16 mouse cellular contexts compared by ENCODE assay signal in the genomic region with DNA sequence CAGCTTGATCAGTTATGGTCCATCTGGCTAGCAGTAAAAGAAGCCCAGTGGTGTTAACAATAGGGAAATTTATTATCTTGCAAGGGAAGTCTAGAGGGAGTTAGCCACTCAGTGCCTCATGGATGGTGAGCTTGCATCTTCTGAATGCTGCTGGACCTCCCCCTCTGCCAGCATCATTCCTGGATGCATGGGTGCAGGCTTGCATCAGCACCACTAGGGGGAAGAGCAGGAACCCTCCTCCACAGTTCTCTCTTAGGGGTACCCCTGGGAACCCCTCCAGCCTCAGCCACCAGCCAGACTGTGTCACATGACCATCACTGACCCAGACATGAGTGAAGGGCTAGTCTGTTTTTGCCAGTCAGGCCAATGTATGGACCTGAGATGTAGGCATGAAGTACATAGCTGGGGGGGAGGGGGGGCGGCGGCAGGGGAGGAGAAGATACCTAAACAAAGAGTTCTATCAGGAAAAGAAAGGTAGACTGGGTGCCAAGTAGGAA. TPM values are rescaled to one million over a fixed set of nuclear protein-coding genes. Genes with fewer than 3 reads are reported as not detected.
DNase-seq lines count a peak whose midpoint lies in the region; ATAC-seq and TF ChIP-seq lines count a peak whose summit lies in the region.
"Had no signal": no experiment of that assay in that cellular context is flagged by ENCODE, and none has a peak within 500 bp of the region (broad histone marks: within the 10 kb centered on the region; RNA-seq: fewer than 3 reads in every experiment).

No protein-coding gene starts in this region.

- H3K9ac ChIP-seq in MEL (ENCODE audit: control insufficient read depth, low read depth, low read length, poor library complexity, severe bottlenecking): no peak overlapping the region
- no peak overlapping the region for H3K9ac ChIP-seq in liver, embryonic 16.5 days (ENCODE audit: low read depth, low read length)
- H3K9ac ChIP-seq: embryonic facial prominence, embryonic 15.5 days; kidney, embryonic 15.5 days; lung, embryonic 15.5 days; midbrain, embryonic 12.5 days; stomach, embryonic 15.5 days had no signal

- H3K36me3 ChIP-seq in heart, embryonic 10.5 days: no peaks in the 10 kb centered on the region
- peaks cover 0 to 37% of the 10 kb centered on the region in 2 experiments; a peak in 2 of 4 replicates for H3K36me3 ChIP-seq in MEL (ENCODE audit: control insufficient read depth in 1 of 2, insufficient read depth in 2 of 2, low read length in 2 of 2)
- H3K36me3 ChIP-seq in liver, embryonic 16.5 days (ENCODE audit: control insufficient read depth, insufficient read depth): no peaks in the 10 kb centered on the region
- H3K36me3 ChIP-seq: embryonic facial prominence, embryonic 15.5 days; kidney, embryonic 15.5 days; lung, embryonic 15.5 days; midbrain, embryonic 12.5 days; stomach, embryonic 15.5 days had no signal

- no peak overlapping the region for H3K4me2 ChIP-seq in liver, embryonic 16.5 days (ENCODE audit: low read depth, low read length)
- H3K4me2 ChIP-seq: embryonic facial prominence, embryonic 15.5 days; kidney, embryonic 15.5 days; lung, embryonic 15.5 days; midbrain, embryonic 12.5 days; stomach, embryonic 15.5 days had no signal

- no peak overlapping the region for H3K4me3 ChIP-seq in heart, embryonic 10.5 days
- H3K4me3 ChIP-seq in left cerebral cortex, adult 2 months: no peak overlapping the region
- H3K4me3 ChIP-seq in MEL (ENCODE audit: control insufficient read depth in 1 of 2, insufficient read depth in 1 of 2, low read depth in 2 of 2, low read length in 2 of 2): no peak overlapping the region
- no peak overlapping the region for H3K4me3 ChIP-seq in liver, embryonic 16.5 days (ENCODE audit: low read depth, low read length)
- H3K4me3 ChIP-seq: embryonic facial prominence, embryonic 15.5 days; kidney, embryonic 15.5 days; lung, embryonic 15.5 days; midbrain, embryonic 12.5 days; stomach, embryonic 15.5 days had no signal

- H3K27ac ChIP-seq in heart, embryonic 10.5 days: 0 out of 2 replicates have a peak overlapping the region, but pooled peaks have one; percentile 16
- H3K27ac ChIP-seq in left cerebral cortex, adult 2 months: no peak overlapping the region
- peak overlapping the region; percentile 88 for H3K27ac ChIP-seq in MEL (ENCODE audit: control insufficient read depth, low read depth, low read length)
- H3K27ac ChIP-seq in liver, embryonic 16.5 days (ENCODE audit: low read length): no peak overlapping the region
- H3K27ac ChIP-seq: embryonic facial prominence, embryonic 15.5 days; kidney, embryonic 15.5 days; lung, embryonic 15.5 days; midbrain, embryonic 12.5 days; stomach, embryonic 15.5 days had no signal

- intact Hi-C loops in heart, postnatal 14 days (cut with DNase I): no loop called here
- intact Hi-C loops in left cerebral cortex, adult 2 months (cut with DNase I): no loop called here
- intact Hi-C loops in left cerebral cortex, postnatal 10 days (cut with DNase I): no loop called here
- intact Hi-C loops in left cerebral cortex, postnatal 14 days (cut with DNase I): no loop called here

- peaks cover 26% of the 10 kb centered on the region for H3K4me1 ChIP-seq in heart, embryonic 10.5 days
- H3K4me1 ChIP-seq in MEL (ENCODE audit: control insufficient read depth in 1 of 2, insufficient read depth in 2 of 2, low read length in 2 of 2): peaks cover 21 to 53% of the 10 kb centered on the region in 2 experiments
- peaks cover 8% of the 10 kb centered on the region for H3K4me1 ChIP-seq in liver, embryonic 16.5 days (ENCODE audit: control insufficient read depth, low read depth, low read length)
- H3K4me1 ChIP-seq: lung, embryonic 15.5 days; midbrain, embryonic 12.5 days; stomach, embryonic 15.5 days had no signal

- no peak for TF ChIP-seq POLR2A in MEL (IDR thresholded peaks at IDR 0.05; ENCODE audit: control insufficient read depth in 1 of 2, insufficient read depth in 1 of 2, low read depth in 1 of 2, low read length in 2 of 2, poor library complexity in 1 of 2)

- TF ChIP-seq CTCF in left cerebral cortex, adult 2 months (IDR thresholded peaks at IDR 0.05): peak; percentile 15
- peak; percentile 28 to 47 (median 39); a peak in 5 of 6 replicates for TF ChIP-seq CTCF in MEL (IDR thresholded peaks at IDR 0.05 in 2 of 3, conservative IDR thresholded peaks at IDR 0.05 in 1 of 3; ENCODE audit: control insufficient read depth in 1 of 3, insufficient read depth in 1 of 3, low read depth in 2 of 3, low read length in 3 of 3, poor library complexity in 1 of 3, severe bottlenecking in 1 of 3)

- no peak; the same call in 1 of the 2 replicates for TF ChIP-seq RAD21 in MEL (IDR thresholded peaks at IDR 0.05; ENCODE audit: low read depth, low read length)

- TF ChIP-seq EP300 in MEL (IDR thresholded peaks at IDR 0.05; ENCODE audit: low read depth in 1 of 2, low read length in 2 of 2): no peak

- H3K79me2 ChIP-seq in MEL (ENCODE audit: control insufficient read depth, insufficient read depth, low read length, poor library complexity): no peaks in the 10 kb centered on the region

- peaks cover 5% of the 10 kb centered on the region; the same call in 1 of the 2 replicates for H3K27me3 ChIP-seq in heart, embryonic 10.5 days (ENCODE audit: insufficient read depth, poor library complexity, severe bottlenecking)
- H3K27me3 ChIP-seq in MEL (ENCODE audit: control insufficient read depth in 1 of 2, insufficient read depth in 2 of 2, low read length in 2 of 2): no peaks in the 10 kb centered on the region
- no peaks in the 10 kb centered on the region for H3K27me3 ChIP-seq in liver, embryonic 16.5 days (ENCODE audit: control insufficient read depth, insufficient read depth, low read depth, low read length)
- H3K27me3 ChIP-seq: embryonic facial prominence, embryonic 15.5 days; kidney, embryonic 15.5 days; lung, embryonic 15.5 days; midbrain, embryonic 12.5 days; stomach, embryonic 15.5 days had no signal

- no peak for DNase-seq in heart, embryonic 10.5 days (ENCODE audit: low spot score)
- no peak for DNase-seq in heart, postnatal 14 days
- no peak for DNase-seq in left cerebral cortex, adult 2 months (ENCODE audit: extremely low spot score in 1 of 2, low spot score in 2 of 2)
- no peak for DNase-seq in left cerebral cortex, postnatal 10 days (ENCODE audit: extremely low spot score in 1 of 2, low spot score in 2 of 2)
- DNase-seq in MEL (ENCODE audit: low read depth, low spot score): no peak
- no peak for DNase-seq in urinary bladder, postnatal 14 days (ENCODE audit: low spot score)
- DNase-seq in left cerebral cortex, postnatal 14 days (ENCODE audit: low spot score in 2 of 2): no peak
- DNase-seq: cerebellum, adult 18-20 months; left cerebral cortex, postnatal 4 days had no signal

- no peaks in the 10 kb centered on the region for H3K9me3 ChIP-seq in heart, embryonic 10.5 days
- H3K9me3 ChIP-seq in MEL (replicated peaks; ENCODE audit: insufficient read depth, low read length): no peaks in the 10 kb centered on the region
- H3K9me3 ChIP-seq in liver, embryonic 16.5 days (replicated peaks; ENCODE audit: control insufficient read depth, low read length): no peaks in the 10 kb centered on the region
- H3K9me3 ChIP-seq: embryonic facial prominence, embryonic 15.5 days; kidney, embryonic 15.5 days; lung, embryonic 15.5 days; midbrain, embryonic 12.5 days; stomach, embryonic 15.5 days had no signal

- WGBS in heart, embryonic 10.5 days: 94% methylated on average over 2 of the region's 2 CpGs
- 95% methylated on average over 2 of the region's 2 CpGs for WGBS in liver, embryonic 16.5 days (ENCODE audit: insufficient replicate concordance)

- peak; percentile 23; the same call in 1 of the 2 replicates for ATAC-seq in liver, embryonic 16.5 days (ENCODE audit: low read depth)
- ATAC-seq: forebrain, embryonic 14.5 days had no signal

TF ChIP-seq in MEL, 35 proteins besides CTCF, POLR2A, EP300 and RAD21:
- TF ChIP-seq GATA1 (IDR thresholded peaks at IDR 0.05; ENCODE audit: low read depth, low read length) (no peak), USF1 (IDR thresholded peaks at IDR 0.05; ENCODE audit: low read depth, low read length) (peak; percentile 36; the same call in 1 of the 2 replicates), TBP (IDR thresholded peaks at IDR 0.05; ENCODE audit: low read depth, low read length) (no peak), POLR2AphosphoS5 (IDR thresholded peaks at IDR 0.05; ENCODE audit: borderline replicate concordance, low read depth, low read length) (no peak), MXI1 (IDR thresholded peaks at IDR 0.05; ENCODE audit: low read depth, low read length) (no peak)

RNA-seq across cellular contexts. Expression of a gene that starts 31.6 kb away (rescaled TPM):
- 26.7 and 38.4 TPM in 2 replicates for polyA plus RNA-seq in heart, embryonic 10.5 days (2016; fragmentation: Nextera tagmentation; extraction: Ambion mirVana)
- total RNA-seq in heart, postnatal 14 days (2021): 10 to 100 TPM in 1 of 2 experiments, 1 to 10 TPM in 1; 9.9 to 12.6 TPM
- total RNA-seq in left cerebral cortex, adult 2 months (2021): 10 to 100 TPM; 17.1 to 18.8 TPM
- 10 to 100 TPM; 10.7 to 12.7 TPM for total RNA-seq in left cerebral cortex, postnatal 10 days (2021)
- total RNA-seq in MEL (2012; rRNA removed): 7.8 and 10.0 TPM in 2 replicates
- polyA plus RNA-seq in MEL (2012; ENCODE audit: insufficient read depth in 1 of 2, insufficient read length in 2 of 2, low read depth in 1 of 2, low replicate concordance in 2 of 2, missing spikeins in 1 of 2): 10 to 100 TPM in 1 of 2 experiments, not detected in 1; 11.4 TPM
- 10.5 and 12.0 TPM in 2 replicates for polyA plus RNA-seq in liver, embryonic 16.5 days (2015; fragmentation: Nextera tagmentation; extraction: Ambion mirVana)
- total RNA-seq in left cerebral cortex, postnatal 14 days (2021): 10 to 100 TPM; 10.8 to 12.1 TPM

Comparison
In these comparisons a context has a peak if more than half of its experiments do, and no peak if none do; other contexts are left out.
1. H3K27ac ChIP-seq: peak in heart, embryonic 10.5 days (single experiment) and MEL (single experiment); none in left cerebral cortex, adult 2 months (single experiment) and liver, embryonic 16.5 days (single experiment).